Mouse (Mus musculus) macrophage (primary cell): Measurements from ENCODE around the gene Aga. TPM values are rescaled to one million over a fixed set of nuclear protein-coding genes. Genes with fewer than 3 reads are reported as not detected.
"Not testable (repeated sequence)": the region's sequence is repeated elsewhere in the genome, so short reads cannot be mapped to it uniquely, and the experiment has no call there.

Source experiments
- H3K27ac ChIP-seq: fragments of 350-480 bp; formaldehyde crosslinking; 2 replicates; pipeline ENCODE4 v1.9.0; 2021
- H3K36me3 ChIP-seq: fragments of 350-480 bp; formaldehyde crosslinking; 2 replicates; pipeline ENCODE4 v1.9.0; 2021; ENCODE audit errors: inconsistent target
- H3K4me3 ChIP-seq: fragments of 350-480 bp; formaldehyde crosslinking; 2 replicates; pipeline ENCODE4 v1.9.0; 2021; ENCODE audit errors: inconsistent target
- H3K79me2 ChIP-seq: fragments of 350-480 bp; formaldehyde crosslinking; 2 replicates; pipeline ENCODE4 v1.9.0; 2021; ENCODE audit errors: inconsistent target
- WGBS: methylation state at CpG from one replicate; pipeline ENCODE4 v1.1.7; 2026; ENCODE audit warnings: inconsistent platforms; ENCODE audit not compliant: missing documents; 5-methylcytosine and 5-hydroxymethylcytosine counted together
- polyA plus RNA-seq: library from polyadenylated mRNA; stranded (reverse); fragments of 250-400 nt; gene quantifications from 3 replicates; pipeline ENCODE4 v1.2.4, GENCODE M21; 2018; ENCODE audit warnings: inconsistent platforms
- total RNA-seq, 78 experiments: library from RNA; depleted of rRNA; stranded (reverse); fragments of 250-400 nt; gene quantifications; 1 replicate in 9 of 78; 2 replicates in 24 of 78; 3 replicates in 43 of 78; 4 replicates in 2 of 78; pipeline ENCODE4 v1.2.4; 2018; ENCODE audit warnings: inconsistent platforms in 56 of 78

Gene Aga
- total RNA-seq (2018; cell fraction: chromatin; rRNA removed): 10 to 100 TPM in 12 of 26 experiments, 1 to 10 TPM in 14; 2.4 to 35.8 (median 9.6) TPM
- 10 to 100 TPM; 36.6 to 58.2 (median 49.0) TPM for total RNA-seq (2018; cell fraction: cytosol; rRNA removed)
- total RNA-seq (2018; cell fraction: nucleus; rRNA removed): 10 to 100 TPM; 10.2 to 58.2 (median 39.1) TPM
- polyA plus RNA-seq: 60.1 to 70.5 TPM (median 61.9 TPM) in 3 replicates

- peaks cover 18% of the 10 kb centered on the region; the same call in 1 of the 2 replicates for H3K79me2 ChIP-seq
- H3K36me3 ChIP-seq: peaks cover 24% of the 10 kb centered on the region
- WGBS: under 1% methylated on average over 21 of the region's 24 CpGs
- H3K4me3 ChIP-seq: peak within 1 kb of the TSS; percentile 79
- peak within 1 kb of the TSS; percentile 88 for H3K27ac ChIP-seq
These were observed at the start of gene Aga for GRCm38 (mm10) chr8:53511551-53512127. Gene Aga, plus strand, starts transcription at chr8:53511727.

GRCm38 (mm10) chr8:53489063-53489462, 22.5 kb upstream of the Aga start:
- Histone ChIP-seq H3K36me3 (no peaks in the 10 kb centered on the region), H3K4me3 (no peak overlapping the region), H3K27ac (no peak overlapping the region), H3K79me2 (no peaks in the 10 kb centered on the region)
- WGBS: 62% methylated on average over 2 of the region's 2 CpGs

- 14% methylated on average over 1 of the region's 1 CpGs for WGBS
- Histone ChIP-seq H3K36me3 (no peaks in the 10 kb centered on the region), H3K4me3 (no peak overlapping the region), H3K27ac (no peak overlapping the region), H3K79me2 (no peaks in the 10 kb centered on the region)
These were observed 15.3 kb upstream of the Aga start for GRCm38 (mm10) chr8:53496216-53496615.

DNA sequence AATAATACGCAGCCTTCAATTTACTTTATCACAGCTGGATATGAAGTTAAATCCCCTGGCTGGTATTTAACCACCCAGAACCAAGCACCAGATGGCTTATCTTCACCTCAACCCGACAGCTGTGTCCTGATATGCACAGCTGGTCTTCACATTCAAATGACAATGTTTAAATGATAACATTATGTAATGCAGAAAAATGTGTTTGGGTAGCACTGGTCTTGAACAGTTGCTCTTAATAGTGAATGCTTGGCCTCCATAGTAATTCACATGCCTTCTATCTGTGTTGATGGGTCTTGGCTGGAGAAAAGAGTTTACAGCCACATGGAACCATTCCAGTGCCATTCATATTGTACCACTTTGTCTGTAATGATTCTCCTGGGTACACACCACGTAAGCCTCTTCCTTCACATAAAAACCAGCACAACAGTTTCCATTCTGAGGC, 14.6 kb upstream of the Aga start:
- no peak overlapping the region for H3K27ac ChIP-seq
- 97% methylated on average over 3 of the region's 3 CpGs for WGBS
- H3K79me2 ChIP-seq: no peaks in the 10 kb centered on the region
- H3K4me3 ChIP-seq: no peak overlapping the region
- H3K36me3 ChIP-seq: no peaks in the 10 kb centered on the region

GRCm38 (mm10) chr8:53538049-53538448, 26.5 kb downstream of the Aga start:
- H3K4me3 ChIP-seq, H3K79me2 ChIP-seq, H3K27ac ChIP-seq, H3K36me3 ChIP-seq: not testable (repeated sequence)
- 93% methylated on average over 3 of the region's 3 CpGs for WGBS

DNA sequence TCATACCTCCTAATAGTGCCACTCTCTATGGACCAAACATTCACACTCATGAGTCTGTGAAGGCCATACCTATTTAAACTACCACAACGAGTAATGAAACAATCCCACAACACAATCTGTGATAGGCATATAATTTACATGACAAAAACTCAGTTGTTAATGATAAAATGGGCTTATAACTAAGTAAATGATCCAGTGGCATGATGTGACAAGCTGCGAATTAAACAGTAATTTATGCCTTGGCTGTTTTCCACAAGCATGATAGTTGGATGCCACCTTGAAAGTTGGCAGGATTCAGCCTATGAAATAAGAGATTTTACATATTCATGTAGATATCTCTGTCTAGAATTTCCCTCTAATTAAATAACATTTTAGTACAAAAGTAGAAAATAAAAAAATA, 28.1 kb downstream of the Aga start:
- Histone ChIP-seq H3K79me2 (no peaks in the 10 kb centered on the region), H3K27ac (no peak overlapping the region), H3K4me3 (no peak overlapping the region), H3K36me3 (no peaks in the 10 kb centered on the region)
- 88% methylated on average over 2 of the region's 2 CpGs for WGBS

- WGBS: 93% methylated on average over 9 of the region's 10 CpGs
- H3K36me3 ChIP-seq: no peaks in the 10 kb centered on the region
- H3K4me3 ChIP-seq: no peak overlapping the region
- H3K27ac ChIP-seq: no peak overlapping the region
- no peaks in the 10 kb centered on the region for H3K79me2 ChIP-seq
These were observed 51.0 kb downstream of the Aga start for GRCm38 (mm10) chr8:53562441-53563040.

DNA sequence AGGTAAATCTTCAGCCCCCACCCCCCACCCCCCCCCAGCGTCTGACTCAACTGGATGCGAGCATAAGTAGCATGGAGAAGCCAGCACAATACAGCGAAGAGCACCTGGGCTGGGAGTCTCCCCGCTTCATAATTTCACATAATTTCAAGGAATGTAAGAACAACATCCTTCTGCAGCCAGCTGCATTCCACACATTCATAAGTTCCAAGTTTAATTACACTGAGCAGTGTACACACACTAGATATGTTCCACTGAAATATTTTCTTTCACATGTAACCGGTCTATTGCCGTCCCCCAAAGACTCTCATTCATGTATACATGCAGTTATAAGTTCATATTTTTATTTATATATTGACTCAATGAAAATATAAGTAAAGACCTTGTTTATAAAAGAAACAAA, 54.7 kb downstream of the Aga start:
- Histone ChIP-seq H3K4me3 (no peak overlapping the region), H3K27ac (no peak overlapping the region), H3K36me3 (no peaks in the 10 kb centered on the region), H3K79me2 (no peaks in the 10 kb centered on the region)
- 93% methylated on average over 5 of the region's 6 CpGs for WGBS

Other genes with a start within 250 kb of the Aga start
- 0.26 to 3.5 TPM (median 2.9 TPM) in 3 replicates for gene Neil3, start 127.3 kb downstream of the Aga start, polyA plus RNA-seq